Comparison of ENCODE assay signal across 13 mouse cellular contexts in the genomic region with DNA sequence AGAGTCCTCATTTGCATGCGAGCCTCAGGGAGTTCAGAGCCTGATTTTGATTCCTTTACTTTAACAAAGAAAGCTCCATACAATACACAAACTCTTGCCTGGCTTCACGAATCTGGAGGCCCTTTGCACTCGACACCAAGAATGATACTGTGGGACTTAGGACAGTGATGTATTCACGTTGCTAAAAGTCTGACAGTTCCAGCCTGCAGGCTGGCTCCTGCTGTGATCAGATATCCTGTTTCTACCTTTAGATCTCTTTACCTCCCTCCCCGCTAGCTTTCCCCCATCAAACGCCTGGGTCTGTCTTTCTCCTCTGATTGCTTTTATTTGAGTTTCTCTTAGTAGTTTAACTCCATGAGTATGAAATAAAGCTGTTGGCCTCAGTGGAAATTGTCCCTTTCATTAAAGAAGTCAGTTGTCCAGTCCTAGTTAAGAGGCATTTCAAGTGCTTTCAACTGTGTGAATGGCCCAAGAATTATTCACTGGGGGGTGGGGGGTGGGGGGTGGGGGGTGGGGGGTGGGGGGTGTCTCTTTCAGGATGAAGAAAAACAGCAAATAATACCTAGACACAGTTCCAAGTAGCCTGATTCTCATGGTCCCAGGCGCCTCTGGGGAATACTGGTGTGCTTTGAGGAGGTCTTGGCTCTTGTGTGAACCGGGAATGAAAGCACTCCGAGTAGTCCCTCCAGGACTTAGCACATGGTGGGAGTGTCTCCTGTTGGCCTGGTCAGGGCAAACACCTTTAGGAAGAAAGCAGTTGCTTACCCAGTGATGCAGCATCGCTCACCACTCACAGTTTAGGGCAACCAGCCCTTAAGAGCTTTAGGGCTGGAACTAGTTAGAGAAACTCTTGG. TPM values are rescaled to one million over a fixed set of nuclear protein-coding genes. Genes with fewer than 3 reads are reported as not detected.
A peak's percentile ranks its signal among the peaks of the same experiment; 100 is the strongest.
DNase-seq lines count a peak whose midpoint lies in the region; ATAC-seq lines count a peak whose summit lies in the region.
"Had no signal": no experiment of that assay in that cellular context is flagged by ENCODE, and none has a peak within 500 bp of the region (broad histone marks: within the 10 kb centered on the region; RNA-seq: fewer than 3 reads in every experiment).

No protein-coding gene starts in this region.

- no peak overlapping the region for H3K9ac ChIP-seq in kidney, embryonic 15.5 days
- H3K9ac ChIP-seq in heart, embryonic 13.5 days, result peak overlapping the region; percentile 52
- H3K9ac ChIP-seq in midbrain, embryonic 15.5 days, result no peak overlapping the region

- no peak overlapping the region for H3K4me2 ChIP-seq in kidney, embryonic 15.5 days
- no peak overlapping the region for H3K4me2 ChIP-seq in heart, embryonic 13.5 days
- H3K4me2 ChIP-seq in midbrain, embryonic 15.5 days, result no peak overlapping the region

- 23% methylated on average over 10 of the region's 10 CpGs for WGBS in kidney, embryonic 15.5 days
- WGBS in heart, embryonic 13.5 days, result 25% methylated on average over 10 of the region's 10 CpGs
- 11% methylated on average over 10 of the region's 10 CpGs for WGBS in midbrain, embryonic 15.5 days

- H3K9me3 ChIP-seq in kidney, embryonic 15.5 days (replicated peaks), result no peaks in the 10 kb centered on the region
- no peaks in the 10 kb centered on the region for H3K9me3 ChIP-seq in heart, embryonic 13.5 days
- no peaks in the 10 kb centered on the region for H3K9me3 ChIP-seq in midbrain, embryonic 15.5 days

- 0 out of 2 replicates have a peak overlapping the region, but pooled peaks have one; percentile 33 for H3K27ac ChIP-seq in kidney, embryonic 15.5 days
- no peak overlapping the region for H3K27ac ChIP-seq in heart, embryonic 13.5 days (replicated peaks)
- H3K27ac ChIP-seq in midbrain, embryonic 15.5 days, result 0 out of 2 replicates have a peak overlapping the region, but pooled peaks have one; percentile 25

- DNase-seq in kidney, postnatal 36 days, result no peak
- peak; percentile 60 for DNase-seq in embryo, embryonic 11 days
- no peak for DNase-seq in urinary bladder, postnatal 10 days (ENCODE audit: low spot score)
- no peak for DNase-seq in adipocyte (ENCODE audit: low spot score)
- no peak for DNase-seq in gastrocnemius, postnatal 10 days
- DNase-seq: cerebellum, adult 2 months; lung, postnatal 36 days had no signal

- H3K4me1 ChIP-seq in kidney, embryonic 15.5 days, result peaks cover 16% of the 10 kb centered on the region
- H3K4me1 ChIP-seq in heart, embryonic 13.5 days, result peaks cover 29% of the 10 kb centered on the region
- H3K4me1 ChIP-seq in midbrain, embryonic 15.5 days, result peaks cover 7% of the 10 kb centered on the region; the same call in 1 of the 2 replicates

- no peaks in the 10 kb centered on the region for H3K36me3 ChIP-seq in kidney, embryonic 15.5 days
- no peaks in the 10 kb centered on the region for H3K36me3 ChIP-seq in heart, embryonic 13.5 days
- H3K36me3 ChIP-seq in midbrain, embryonic 15.5 days (replicated peaks), result no peaks in the 10 kb centered on the region

- no peaks in the 10 kb centered on the region for H3K27me3 ChIP-seq in kidney, embryonic 15.5 days
- H3K27me3 ChIP-seq in heart, embryonic 13.5 days (replicated peaks), result no peaks in the 10 kb centered on the region
- peaks cover 3% of the 10 kb centered on the region; the same call in 1 of the 2 replicates for H3K27me3 ChIP-seq in midbrain, embryonic 15.5 days (replicated peaks)

- no peak overlapping the region for H3K4me3 ChIP-seq in kidney, embryonic 15.5 days (replicated peaks)
- no peak overlapping the region for H3K4me3 ChIP-seq in heart, embryonic 13.5 days
- no peak overlapping the region for H3K4me3 ChIP-seq in midbrain, embryonic 15.5 days

- peak; percentile 55; the same call in 1 of the 2 replicates for ATAC-seq in kidney, embryonic 15.5 days (replicated peaks; ENCODE audit: low FRiP score)
- ATAC-seq in heart, embryonic 13.5 days (ENCODE audit: extremely low read depth, insufficient number of reproducible peaks, low FRiP score, low TSS enrichment), result no peak
- peak; percentile 59 for ATAC-seq in midbrain, embryonic 15.5 days (replicated peaks)
- ATAC-seq: intestine, postnatal 0 days had no signal

RNA-seq across cellular contexts. Expression of a gene that starts 11.6 kb away (rescaled TPM):
- 47.6 and 68.2 TPM in 2 replicates for polyA plus RNA-seq in kidney, embryonic 15.5 days (2015; fragmentation: Nextera tagmentation; extraction: Ambion mirVana)
- 45.7 and 47.3 TPM in 2 replicates for polyA plus RNA-seq in heart, embryonic 13.5 days (2015; fragmentation: Nextera tagmentation; extraction: Ambion mirVana)
- 167 and 185 TPM in 2 replicates for polyA plus RNA-seq in midbrain, embryonic 15.5 days (2015; fragmentation: Nextera tagmentation; extraction: Ambion mirVana)
- total RNA-seq in gastrocnemius, postnatal 10 days (2021), result 100 to 1,000 TPM; 231 to 240 TPM

RNA-seq across cellular contexts. Expression of a gene that starts 24.5 kb away (rescaled TPM):
- 0.38 TPM in 1 of 2 replicates, not detected in the other for polyA plus RNA-seq in kidney, embryonic 15.5 days (2015; fragmentation: Nextera tagmentation; extraction: Ambion mirVana)
- not detected in 2 replicates for polyA plus RNA-seq in heart, embryonic 13.5 days (2015; fragmentation: Nextera tagmentation; extraction: Ambion mirVana)
- polyA plus RNA-seq in midbrain, embryonic 15.5 days (2015; fragmentation: Nextera tagmentation; extraction: Ambion mirVana), result 0.63 TPM in 1 of 2 replicates, not detected in the other
- not detected for total RNA-seq in gastrocnemius, postnatal 10 days (2021)
- total RNA-seq: gastrocnemius, adult 18-20 months; left cerebral cortex, postnatal 25 days had no signal
- polyA plus RNA-seq: cerebellum, adult 2 months had no signal

RNA-seq across cellular contexts. Expression of a gene that starts 55.8 kb away (rescaled TPM):
- polyA plus RNA-seq in kidney, embryonic 15.5 days (2015; fragmentation: Nextera tagmentation; extraction: Ambion mirVana), result 59.9 and 64.1 TPM in 2 replicates
- 53.7 and 55.6 TPM in 2 replicates for polyA plus RNA-seq in heart, embryonic 13.5 days (2015; fragmentation: Nextera tagmentation; extraction: Ambion mirVana)
- polyA plus RNA-seq in midbrain, embryonic 15.5 days (2015; fragmentation: Nextera tagmentation; extraction: Ambion mirVana), result 59.2 and 60.5 TPM in 2 replicates
- total RNA-seq in gastrocnemius, postnatal 10 days (2021), result 10 to 100 TPM; 43.7 to 48.9 TPM
